Mouse (Mus musculus): ENCODE data around the gene Nckap1.

DNA sequence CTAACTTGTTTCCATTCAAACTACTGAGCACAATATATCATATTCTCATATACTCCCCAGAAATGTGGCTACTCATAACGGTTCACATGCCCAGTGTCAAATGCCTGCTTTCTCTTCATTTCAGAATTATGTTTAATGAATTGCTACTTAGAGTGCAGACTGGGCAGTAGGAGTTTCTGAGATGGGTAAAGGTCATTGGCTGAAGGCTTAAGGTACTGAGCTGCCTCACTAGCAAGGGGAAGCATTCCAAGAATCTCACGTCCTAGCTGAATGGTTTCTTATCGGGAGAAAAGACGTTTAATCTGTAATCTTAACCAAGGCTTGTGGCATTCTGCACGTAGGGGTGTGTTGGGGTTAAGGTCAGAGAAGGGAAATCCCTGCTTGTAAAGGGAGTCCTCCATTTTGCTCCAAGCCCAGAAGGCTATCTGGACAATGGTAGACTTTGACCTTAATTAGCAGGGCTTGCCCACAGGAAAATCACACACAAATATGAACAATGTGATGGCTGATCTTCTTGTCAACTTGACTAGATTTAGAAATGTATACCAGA lies 106.9 kb downstream of the Nckap1 start:
- no peak for TF ChIP-seq CTCF (IDR thresholded peaks at IDR 0.05; ENCODE audit: insufficient read depth, low read length)
- TF ChIP-seq POLR2A (IDR thresholded peaks at IDR 0.05; ENCODE audit: borderline replicate concordance, extremely low read depth, low read depth, low read length) = no peak
